Mouse (Mus musculus) MEL (cell line): ENCODE data around the gene Hdac4. TPM values are rescaled to one million over a fixed set of nuclear protein-coding genes. Genes with fewer than 3 reads are reported as not detected.

Source experiments
- DNase-seq: peaks from one replicate; pipeline ENCODE4 v3.0.0; 2011; ENCODE audit warnings: low read depth, low spot score
- H3K27ac ChIP-seq: 2 replicates; pipeline ENCODE4 v1.5.1; 2012; ENCODE audit warnings: low read depth, mild to moderate bottlenecking, control low read depth, low read length, moderate library complexity; ENCODE audit not compliant: control insufficient read depth
- H3K27me3 ChIP-seq, 2 experiments: fragments of 150-350 bp in 1 of 2; sonication (generic) in 1 of 2; 2 replicates each; pipeline ENCODE4 v1.6.1; 2012; ENCODE audit warnings: low read length in 2 of 2, mild to moderate bottlenecking in 2 of 2, improper control_type of control experiment in 1 of 2, moderate library complexity in 1 of 2; ENCODE audit not compliant: insufficient read depth in 2 of 2, control insufficient read depth in 1 of 2
- H3K36me3 ChIP-seq, 2 experiments: 2 replicates each; pipeline ENCODE4 v1.6.1; 2012 to 2014; ENCODE audit warnings: low read length in 2 of 2, improper control_type of control experiment in 1 of 2, inconsistent platforms in 1 of 2, mild to moderate bottlenecking in 1 of 2; ENCODE audit not compliant: insufficient read depth in 2 of 2, control insufficient read depth in 1 of 2
- H3K4me1 ChIP-seq, 2 experiments: fragments of 150-350 bp in 1 of 2; sonication (generic) in 1 of 2; 2 replicates each; pipeline ENCODE4 v1.6.1; 2012; ENCODE audit warnings: low read length in 2 of 2, improper control_type of control experiment in 1 of 2, mild to moderate bottlenecking in 1 of 2; ENCODE audit not compliant: insufficient read depth in 2 of 2, control insufficient read depth in 1 of 2
- H3K4me3 ChIP-seq, 2 experiments: fragments of 150-350 bp in 1 of 2; sonication (generic) in 1 of 2; 2 replicates each; pipeline ENCODE4 v1.5.1; 2012; ENCODE audit warnings: low read depth in 2 of 2, low read length in 2 of 2, mild to moderate bottlenecking in 2 of 2, moderate library complexity in 2 of 2, control low read depth in 1 of 2, improper control_type of control experiment in 1 of 2; ENCODE audit not compliant: control insufficient read depth in 1 of 2, insufficient read depth in 1 of 2
- H3K79me2 ChIP-seq: 2 replicates; pipeline ENCODE4 v1.6.1; 2012; ENCODE audit warnings: mild to moderate bottlenecking, low read length, moderate library complexity; ENCODE audit not compliant: control insufficient read depth, poor library complexity, insufficient read depth
- H3K9ac ChIP-seq: 2 replicates; pipeline ENCODE4 v1.6.1; 2012; ENCODE audit warnings: low read depth, mild to moderate bottlenecking, control low read depth, low read length, moderate library complexity; ENCODE audit not compliant: control insufficient read depth, poor library complexity, severe bottlenecking
- H3K9me3 ChIP-seq: fragments of 150-350 bp; sonication (generic); replicated peaks from 2 replicates; pipeline ENCODE4 v1.6.1; 2012; ENCODE audit warnings: mild to moderate bottlenecking, low read length, improper control_type of control experiment, moderate library complexity; ENCODE audit not compliant: insufficient read depth
- BHLHE40 ChIP-seq: IDR thresholded peaks from 2 replicates; pipeline ENCODE4 v1.6.1; 2012; ENCODE audit warnings: low read depth, mild to moderate bottlenecking, inconsistent platforms, low read length, improper control_type of control experiment, borderline replicate concordance
- CHD1 ChIP-seq: IDR thresholded peaks from 2 replicates; pipeline ENCODE4 v1.6.1; 2012; ENCODE audit warnings: low read depth, mild to moderate bottlenecking, inconsistent platforms, low read length, improper control_type of control experiment
- CHD2 ChIP-seq: IDR thresholded peaks from 2 replicates; pipeline ENCODE4 v1.6.1; 2011; ENCODE audit warnings: low read length, improper control_type of control experiment
- CTCF ChIP-seq, 3 experiments: IDR thresholded peaks in 2 of 3; conservative IDR thresholded peaks in 1 of 3; 2 replicates each; pipeline ENCODE4 v1.5.1; 2011 to 2012; ENCODE audit warnings: low read length in 3 of 3, low read depth in 2 of 3, mild to moderate bottlenecking in 2 of 3, improper control_type of control experiment in 1 of 3, inconsistent platforms in 1 of 3, mixed read lengths in 1 of 3, moderate library complexity in 1 of 3; ENCODE audit not compliant: control insufficient read depth in 1 of 3, insufficient read depth in 1 of 3, poor library complexity in 1 of 3, severe bottlenecking in 1 of 3
- E2F4 ChIP-seq: IDR thresholded peaks from 2 replicates; pipeline ENCODE4 v1.6.1; 2011; ENCODE audit warnings: low read depth, low read length, improper control_type of control experiment, borderline replicate concordance
- ETS1 ChIP-seq: IDR thresholded peaks from 2 replicates; pipeline ENCODE4 v1.6.1; 2012; ENCODE audit warnings: low read depth, mild to moderate bottlenecking, inconsistent platforms, low read length, improper control_type of control experiment, moderate library complexity
- GATA1 ChIP-seq: IDR thresholded peaks from 2 replicates; pipeline ENCODE4 v1.6.1; 2011; ENCODE audit warnings: low read depth, low read length, improper control_type of control experiment
- HCFC1 ChIP-seq: IDR thresholded peaks from 2 replicates; pipeline ENCODE4 v1.6.1; 2012; ENCODE audit warnings: low read depth, mild to moderate bottlenecking, inconsistent platforms, low read length, improper control_type of control experiment, moderate library complexity
- MAX ChIP-seq: IDR thresholded peaks from 2 replicates; pipeline ENCODE4 v1.6.1; 2011; ENCODE audit warnings: low read length, improper control_type of control experiment
- MAZ ChIP-seq: IDR thresholded peaks from 2 replicates; pipeline ENCODE4 v1.6.1; 2012; ENCODE audit warnings: low read depth, mild to moderate bottlenecking, inconsistent platforms, low read length, improper control_type of control experiment
- MXI1 ChIP-seq: IDR thresholded peaks from 2 replicates; pipeline ENCODE4 v1.6.1; 2011; ENCODE audit warnings: mild to moderate bottlenecking, low read depth, low read length, improper control_type of control experiment
- MYC ChIP-seq: IDR thresholded peaks from 2 replicates; pipeline ENCODE4 v1.6.1; 2011; ENCODE audit warnings: low read depth, mild to moderate bottlenecking, low read length, improper control_type of control experiment, moderate library complexity
- NELFE ChIP-seq: IDR thresholded peaks from 2 replicates; pipeline ENCODE4 v1.6.1; 2011; ENCODE audit warnings: low read depth, low read length, improper control_type of control experiment
- POLR2A ChIP-seq, 2 experiments: IDR thresholded peaks; 2 replicates each; pipeline ENCODE4 v1.6.1; 2011 to 2012; ENCODE audit warnings: low read length in 2 of 2, mild to moderate bottlenecking in 2 of 2, control low read depth in 1 of 2, improper control_type of control experiment in 1 of 2, low read depth in 1 of 2, moderate library complexity in 1 of 2; ENCODE audit not compliant: control insufficient read depth in 1 of 2, insufficient read depth in 1 of 2, poor library complexity in 1 of 2
- POLR2AphosphoS2 ChIP-seq: IDR thresholded peaks from 2 replicates; pipeline ENCODE4 v1.6.1; 2011; ENCODE audit warnings: low read length, improper control_type of control experiment
- POLR2AphosphoS5 ChIP-seq: IDR thresholded peaks from 2 replicates; pipeline ENCODE4 v1.6.1; 2012; ENCODE audit warnings: low read depth, borderline replicate concordance, mild to moderate bottlenecking, inconsistent platforms, low read length, moderate library complexity, mixed read lengths
- RAD21 ChIP-seq: IDR thresholded peaks from 2 replicates; pipeline ENCODE4 v1.6.1; 2011; ENCODE audit warnings: mild to moderate bottlenecking, low read depth, low read length, improper control_type of control experiment
- RCOR1 ChIP-seq: IDR thresholded peaks from 2 replicates; pipeline ENCODE4 v1.6.1; 2012; ENCODE audit warnings: low read depth, mild to moderate bottlenecking, inconsistent platforms, low read length, improper control_type of control experiment
- SIN3A ChIP-seq: IDR thresholded peaks from 2 replicates; pipeline ENCODE4 v1.6.1; 2012; ENCODE audit warnings: low read length, improper control_type of control experiment, inconsistent platforms
- TAL1 ChIP-seq: IDR thresholded peaks from 2 replicates; pipeline ENCODE4 v1.6.1; 2012; ENCODE audit warnings: mild to moderate bottlenecking, inconsistent platforms, low read length, moderate library complexity, mixed read lengths
- TBP ChIP-seq: IDR thresholded peaks from 2 replicates; pipeline ENCODE4 v1.8.0; 2011; ENCODE audit warnings: low read depth, low read length, improper control_type of control experiment
- UBTF ChIP-seq: IDR thresholded peaks from 2 replicates; pipeline ENCODE4 v1.6.1; 2012; ENCODE audit warnings: low read depth, mild to moderate bottlenecking, inconsistent platforms, low read length, improper control_type of control experiment, moderate library complexity, borderline replicate concordance; ENCODE audit not compliant: insufficient read depth
- USF2 ChIP-seq, 2 experiments: IDR thresholded peaks; 2 replicates each; pipeline ENCODE4 v1.6.1; 2011 to 2012; ENCODE audit warnings: improper control_type of control experiment in 2 of 2, low read length in 2 of 2, borderline replicate concordance in 1 of 2, inconsistent platforms in 1 of 2, low read depth in 1 of 2, mild to moderate bottlenecking in 1 of 2; ENCODE audit not compliant: insufficient read depth in 1 of 2
- ZC3H11A ChIP-seq: IDR thresholded peaks from 2 replicates; pipeline ENCODE4 v1.6.1; 2012; ENCODE audit warnings: low read depth, mild to moderate bottlenecking, inconsistent platforms, low read length, improper control_type of control experiment
- ZKSCAN1 ChIP-seq: IDR thresholded peaks from 2 replicates; pipeline ENCODE4 v1.6.1; 2012; ENCODE audit warnings: low read depth, mild to moderate bottlenecking, inconsistent platforms, low read length, improper control_type of control experiment, moderate library complexity
- ZMIZ1 ChIP-seq: IDR thresholded peaks from 2 replicates; pipeline ENCODE4 v1.6.1; 2012; ENCODE audit warnings: low read depth, mild to moderate bottlenecking, inconsistent platforms, low read length, improper control_type of control experiment, moderate library complexity
- ZNF384 ChIP-seq: IDR thresholded peaks from 2 replicates; pipeline ENCODE4 v1.6.1; 2012; ENCODE audit warnings: low read depth, mild to moderate bottlenecking, inconsistent platforms, low read length, improper control_type of control experiment
- polyA plus RNA-seq, 2 experiments: library from polyadenylated mRNA; stranded (reverse) in 1 of 2; unstranded in 1 of 2; fragments of >175 nt in 1 of 2; fragments of >200 nt in 1 of 2; gene quantifications; 2 replicates each; pipeline versions ENCODE4 v1.2.1 to v1.2.4; 2012; ENCODE audit warnings: low replicate concordance in 2 of 2, low read depth in 1 of 2; ENCODE audit not compliant: insufficient read length in 2 of 2, insufficient read depth in 1 of 2, missing spikeins in 1 of 2
- total RNA-seq: library from RNA; depleted of rRNA; stranded (reverse); fragments of 300-350 nt; gene quantifications from 2 replicates; pipeline ENCODE4 v1.2.3, GENCODE M21; 2012

Gene Hdac4
- total and polyA plus RNA-seq, 3 experiments: 11.0 to 19.5 (median 12.3) TPM

- H3K9me3 ChIP-seq: no peaks in the 10 kb centered on the region
- no peak for TF ChIP-seq TBP
- TF ChIP-seq USF2 (IDR thresholded peaks at IDR 0.05; ENCODE audit: borderline replicate concordance in 1 of 2, insufficient read depth in 1 of 2, low read depth in 1 of 2, low read length in 2 of 2): no peak
- no peak for TF ChIP-seq E2F4
- no peak for TF ChIP-seq TAL1
- TF ChIP-seq ETS1: no peak
- no peak for TF ChIP-seq NELFE
- TF ChIP-seq MYC: no peak
- no peak for TF ChIP-seq POLR2AphosphoS5
- no peak for TF ChIP-seq GATA1
- no peak for TF ChIP-seq HCFC1
- TF ChIP-seq CHD2: no peak
- no peak for TF ChIP-seq CTCF (IDR thresholded peaks at IDR 0.05 in 2 of 3, conservative IDR thresholded peaks at IDR 0.05 in 1 of 3; ENCODE audit: control insufficient read depth in 1 of 3, insufficient read depth in 1 of 3, low read depth in 2 of 3, low read length in 3 of 3, poor library complexity in 1 of 3, severe bottlenecking in 1 of 3)
- TF ChIP-seq BHLHE40: no peak
- TF ChIP-seq UBTF: no peak
- no peak for TF ChIP-seq ZKSCAN1
- no peak for TF ChIP-seq RCOR1
- no peak for TF ChIP-seq ZNF384
- no peak for TF ChIP-seq SIN3A
- TF ChIP-seq RAD21: no peak
- no peaks in the 10 kb centered on the region for H3K79me2 ChIP-seq
- no peak overlapping the region for H3K9ac ChIP-seq
- no peak for DNase-seq
- no peak overlapping the region for H3K27ac ChIP-seq
- H3K4me1 ChIP-seq: peaks cover 3 to 12% of the 10 kb centered on the region in 2 experiments
- no peaks in the 10 kb centered on the region for H3K27me3 ChIP-seq
- peaks cover 4 to 9% of the 10 kb centered on the region in 2 experiments for H3K36me3 ChIP-seq
- no peak overlapping the region for H3K4me3 ChIP-seq
These were observed 50.5 kb downstream of the Hdac4 start for GRCm38 (mm10) chr1:92144868-92145534.

DNA sequence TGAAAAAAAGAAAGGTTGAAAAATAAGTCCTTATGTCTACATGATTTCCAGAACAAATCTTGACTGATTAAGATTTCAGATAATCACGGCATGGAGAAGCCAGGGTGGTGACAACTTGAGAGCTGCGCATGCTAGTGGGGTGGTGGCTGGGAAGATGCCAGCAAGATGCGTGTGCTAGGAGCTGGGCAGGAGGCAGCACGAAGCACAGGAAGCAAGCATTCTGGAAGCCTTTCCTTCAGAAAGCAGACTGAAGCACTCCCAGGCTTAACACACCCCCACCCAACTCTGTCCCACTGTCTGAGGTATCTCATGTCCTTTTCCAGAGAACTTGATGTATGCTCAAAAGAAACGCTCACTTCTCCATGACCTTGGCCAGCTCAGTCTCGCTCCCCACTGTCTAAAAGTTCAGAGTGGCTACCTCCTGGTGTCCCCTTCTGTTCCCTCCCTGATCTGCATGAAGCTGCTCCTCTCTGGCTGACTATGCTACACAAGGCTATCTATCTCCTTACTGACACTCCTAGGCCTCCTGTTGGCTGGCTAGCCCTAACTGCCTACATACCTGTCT, 52.1 kb downstream of the Hdac4 start:
- Histone ChIP-seq H3K9ac (no peak overlapping the region), H3K4me1 (peaks cover 2 to 4% of the 10 kb centered on the region in 2 experiments; a peak in 3 of 4 replicates), H3K79me2 (no peaks in the 10 kb centered on the region), H3K27me3 (no peaks in the 10 kb centered on the region), H3K9me3 (no peaks in the 10 kb centered on the region), H3K36me3 (peaks cover under 1 to 4% of the 10 kb centered on the region in 2 experiments; a peak in 3 of 4 replicates), H3K4me3 (no peak overlapping the region), H3K27ac (no peak overlapping the region)
- TF ChIP-seq ETS1 (no peak), ZMIZ1 (no peak), POLR2AphosphoS5 (no peak), MXI1 (no peak), BHLHE40 (no peak), CTCF (IDR thresholded peaks at IDR 0.05 in 2 of 3, conservative IDR thresholded peaks at IDR 0.05 in 1 of 3; ENCODE audit: control insufficient read depth in 1 of 3, insufficient read depth in 1 of 3, low read depth in 2 of 3, low read length in 3 of 3, poor library complexity in 1 of 3, severe bottlenecking in 1 of 3) (no peak), ZKSCAN1 (no peak), CHD1 (no peak), HCFC1 (no peak), MAX (no peak), USF2 (IDR thresholded peaks at IDR 0.05; ENCODE audit: borderline replicate concordance in 1 of 2, insufficient read depth in 1 of 2, low read depth in 1 of 2, low read length in 2 of 2) (no peak), ZC3H11A (no peak), POLR2A (IDR thresholded peaks at IDR 0.05; ENCODE audit: control insufficient read depth in 1 of 2, insufficient read depth in 1 of 2, low read depth in 1 of 2, low read length in 2 of 2, poor library complexity in 1 of 2) (no peak), MAZ (no peak), GATA1 (no peak), POLR2AphosphoS2 (no peak)
- no peak for DNase-seq
